10 mouse cellular contexts compared by ENCODE assay signal in genomic region chr10:96188168-96188567, GRCm38 (mm10). TPM values are rescaled to one million over a fixed set of nuclear protein-coding genes. Genes with fewer than 3 reads are reported as not detected.
A peak's percentile ranks its signal among the peaks of the same experiment; 100 is the strongest.
DNase-seq lines count a peak whose midpoint lies in the region; ATAC-seq and TF ChIP-seq lines count a peak whose summit lies in the region.
"Had no signal": no experiment of that assay in that cellular context is flagged by ENCODE, and none has a peak within 500 bp of the region (broad histone marks: within the 10 kb centered on the region; RNA-seq: fewer than 3 reads in every experiment).

No protein-coding gene starts in this region.

- 0 out of 2 replicates have a peak, but pooled peaks have one; percentile 30 for ATAC-seq in embryonic facial prominence, embryonic 14.5 days (ENCODE audit: low read depth)
- ATAC-seq in forebrain, embryonic 11.5 days (replicated peaks; ENCODE audit: low FRiP score) = no peak

- no peaks in the 10 kb centered on the region for H3K27me3 ChIP-seq in embryonic facial prominence, embryonic 14.5 days (replicated peaks; ENCODE audit: control insufficient read depth, insufficient read depth, low read length)
- no peaks in the 10 kb centered on the region for H3K27me3 ChIP-seq in embryonic facial prominence, embryonic 10.5 days (replicated peaks; ENCODE audit: low read depth, poor library complexity, severe bottlenecking)
- no peaks in the 10 kb centered on the region for H3K27me3 ChIP-seq in kidney, adult 2 months (replicated peaks; ENCODE audit: control insufficient read depth, insufficient read depth, low read length)
- H3K27me3 ChIP-seq in forebrain, embryonic 11.5 days (ENCODE audit: control insufficient read depth, insufficient read depth, low read length) = no peaks in the 10 kb centered on the region
- no peaks in the 10 kb centered on the region for H3K27me3 ChIP-seq in limb, embryonic 10.5 days (ENCODE audit: low read depth, poor library complexity, severe bottlenecking)
- H3K27me3 ChIP-seq: CH12.LX; embryonic facial prominence, embryonic 12.5 days had no signal

- TF ChIP-seq POLR2A in kidney, adult 2 months (IDR thresholded peaks at IDR 0.05; ENCODE audit: low read depth, low read length) = no peak

- no peak overlapping the region for H3K4me3 ChIP-seq in embryonic facial prominence, embryonic 14.5 days (ENCODE audit: low read depth, low read length)
- no peak overlapping the region for H3K4me3 ChIP-seq in embryonic facial prominence, embryonic 10.5 days
- no peak overlapping the region for H3K4me3 ChIP-seq in kidney, adult 2 months (ENCODE audit: insufficient read depth, low read depth, low read length)
- no peak overlapping the region for H3K4me3 ChIP-seq in forebrain, embryonic 11.5 days (ENCODE audit: low read depth, low read length)
- no peak overlapping the region for H3K4me3 ChIP-seq in limb, embryonic 10.5 days
- H3K4me3 ChIP-seq: embryonic facial prominence, embryonic 12.5 days had no signal

- H3K4me1 ChIP-seq in embryonic facial prominence, embryonic 14.5 days (ENCODE audit: control insufficient read depth, insufficient read depth, low read length) = no peaks in the 10 kb centered on the region
- peaks cover 2% of the 10 kb centered on the region; the same call in 1 of the 2 replicates for H3K4me1 ChIP-seq in embryonic facial prominence, embryonic 10.5 days
- no peaks in the 10 kb centered on the region for H3K4me1 ChIP-seq in kidney, adult 2 months (ENCODE audit: control insufficient read depth, insufficient read depth, low read length)
- H3K4me1 ChIP-seq in forebrain, embryonic 11.5 days (replicated peaks; ENCODE audit: control insufficient read depth, insufficient read depth, low read length) = no peaks in the 10 kb centered on the region
- H3K4me1 ChIP-seq in limb, embryonic 10.5 days = no peaks in the 10 kb centered on the region
- H3K4me1 ChIP-seq: embryonic facial prominence, embryonic 12.5 days had no signal

- 44% methylated on average over 7 of the region's 7 CpGs for WGBS in embryonic facial prominence, embryonic 14.5 days
- 72% methylated on average over 7 of the region's 7 CpGs for WGBS in embryonic facial prominence, embryonic 10.5 days
- WGBS in kidney, adult 2 months = 41% methylated on average over 7 of the region's 7 CpGs
- 82% methylated on average over 7 of the region's 7 CpGs for WGBS in forebrain, embryonic 11.5 days
- 82% methylated on average over 7 of the region's 7 CpGs for WGBS in limb, embryonic 10.5 days

- no peak overlapping the region for H3K4me2 ChIP-seq in embryonic facial prominence, embryonic 14.5 days (ENCODE audit: low read depth, low read length)
- no peak overlapping the region for H3K4me2 ChIP-seq in forebrain, embryonic 11.5 days (ENCODE audit: low read depth, low read length, severe bottlenecking)
- H3K4me2 ChIP-seq: embryonic facial prominence, embryonic 12.5 days had no signal

- peak overlapping the region; percentile 12; the same call in 1 of the 2 replicates for H3K27ac ChIP-seq in embryonic facial prominence, embryonic 14.5 days (replicated peaks; ENCODE audit: low read depth, low read length)
- H3K27ac ChIP-seq in embryonic facial prominence, embryonic 10.5 days (replicated peaks) = no peak overlapping the region
- H3K27ac ChIP-seq in kidney, adult 2 months (ENCODE audit: insufficient read depth, low read depth, low read length) = no peak overlapping the region; the same call in 1 of the 2 replicates
- H3K27ac ChIP-seq in forebrain, embryonic 11.5 days (ENCODE audit: low read depth, low read length) = no peak overlapping the region
- no peak overlapping the region for H3K27ac ChIP-seq in limb, embryonic 10.5 days
- H3K27ac ChIP-seq: embryonic facial prominence, embryonic 12.5 days had no signal

- TF ChIP-seq CTCF in kidney, adult 2 months (conservative IDR thresholded peaks at IDR 0.05; ENCODE audit: insufficient read depth, insufficient read length, low read depth, low read length) = no peak

- DNase-seq in embryonic facial prominence, embryonic 14.5 days (ENCODE audit: low spot score) = peak; percentile 80
- no peak for DNase-seq in embryonic facial prominence, embryonic 10.5 days (ENCODE audit: low spot score)
- peak; percentile 67 for DNase-seq in fat pad, adult 2 months (ENCODE audit: extremely low read depth, low read depth, low spot score)
- DNase-seq in kidney, adult 2 months = peak; percentile 78
- peak; percentile 83 for DNase-seq in lung, postnatal 36 days
- DNase-seq in left cerebral cortex, adult 8-10 months (ENCODE audit: low spot score in 2 of 2) = no peak
- no peak for DNase-seq in forebrain, embryonic 11.5 days (ENCODE audit: low spot score)
- DNase-seq in limb, embryonic 10.5 days (ENCODE audit: low spot score) = no peak

- H3K9me3 ChIP-seq in embryonic facial prominence, embryonic 14.5 days (ENCODE audit: control insufficient read depth, low read length) = 0 out of 2 replicates have a peak, but pooled peaks cover 2% of the 10 kb centered on the region
- 0 out of 2 replicates have a peak, but pooled peaks cover 3% of the 10 kb centered on the region for H3K9me3 ChIP-seq in embryonic facial prominence, embryonic 10.5 days
- H3K9me3 ChIP-seq in forebrain, embryonic 11.5 days (ENCODE audit: control insufficient read depth, low read length) = no peaks in the 10 kb centered on the region
- no peaks in the 10 kb centered on the region for H3K9me3 ChIP-seq in limb, embryonic 10.5 days (replicated peaks)
- H3K9me3 ChIP-seq: embryonic facial prominence, embryonic 12.5 days had no signal

- H3K36me3 ChIP-seq in embryonic facial prominence, embryonic 14.5 days (ENCODE audit: control insufficient read depth, insufficient read depth, low read length) = no peaks in the 10 kb centered on the region
- H3K36me3 ChIP-seq in embryonic facial prominence, embryonic 10.5 days (replicated peaks) = no peaks in the 10 kb centered on the region
- H3K36me3 ChIP-seq in kidney, adult 2 months (ENCODE audit: control insufficient read depth, insufficient read depth, low read length) = no peaks in the 10 kb centered on the region
- H3K36me3 ChIP-seq in forebrain, embryonic 11.5 days (ENCODE audit: control insufficient read depth, insufficient read depth, low read length) = no peaks in the 10 kb centered on the region
- H3K36me3 ChIP-seq in limb, embryonic 10.5 days = no peaks in the 10 kb centered on the region
- H3K36me3 ChIP-seq: embryonic facial prominence, embryonic 12.5 days had no signal

- no peak overlapping the region for H3K9ac ChIP-seq in embryonic facial prominence, embryonic 14.5 days (ENCODE audit: low read depth, low read length)
- no peak overlapping the region for H3K9ac ChIP-seq in forebrain, embryonic 11.5 days (ENCODE audit: low read length)
- H3K9ac ChIP-seq: embryonic facial prominence, embryonic 12.5 days had no signal

RNA-seq across cellular contexts. Expression of gene Gm5426, which starts 51.8 kb away (rescaled TPM):
- polyA plus RNA-seq in embryonic facial prominence, embryonic 14.5 days (2014; fragmentation: Nextera tagmentation; extraction: Ambion mirVana) = not detected in 2 replicates
- polyA plus RNA-seq in embryonic facial prominence, embryonic 10.5 days (2016; fragmentation: Nextera tagmentation; extraction: Ambion mirVana) = not detected in 2 replicates
- not detected in 2 replicates for polyA plus RNA-seq in kidney, adult 2 months (2012; rRNA removed)
- total RNA-seq in left cerebral cortex, adult 8-10 months (2022) = not detected
- polyA plus RNA-seq in forebrain, embryonic 11.5 days (2014; fragmentation: Nextera tagmentation; extraction: Ambion mirVana) = not detected in 2 replicates
- polyA plus RNA-seq in limb, embryonic 10.5 days (2016; fragmentation: Nextera tagmentation; extraction: Ambion mirVana) = not detected in 2 replicates
- total RNA-seq: CH12.LX had no signal
- polyA plus RNA-seq: embryonic facial prominence, embryonic 12.5 days had no signal

Comparison
In these comparisons a context has a peak if more than half of its experiments do, and no peak if none do; other contexts are left out.
1. DNase-seq: peak in embryonic facial prominence, embryonic 14.5 days (single experiment), fat pad, adult 2 months (single experiment), kidney, adult 2 months (single experiment) and lung, postnatal 36 days (single experiment); none in embryonic facial prominence, embryonic 10.5 days (single experiment), left cerebral cortex, adult 8-10 months (0 of 2), forebrain, embryonic 11.5 days (single experiment) and limb, embryonic 10.5 days (single experiment).